Mouse (Mus musculus) cerebral cortex, adult 2 months (tissue): Measurements from ENCODE around the gene Coro2b.

ENCODE experiments used
- WGBS: fragments of 180-500 bp; shearing (Covaris S2); methylation state at CpG from one replicate; pipeline ENCODE4 v1.1.7; 2018; 5-methylcytosine and 5-hydroxymethylcytosine counted together

Coro2b gene

GRCm38 (mm10) chr9:62393531-62393930 lies 143.3 kb downstream of the Coro2b start:
- 76% methylated on average over 2 of the region's 2 CpGs for WGBS

GRCm38 (mm10) chr9:62389735-62390134 lies 147.1 kb downstream of the Coro2b start:
- WGBS, result 77% methylated on average over 9 of the region's 9 CpGs

- 93% methylated on average over 4 of the region's 4 CpGs for WGBS
Measured at GRCm38 (mm10) chr9:62385727-62386518, 150.9 kb downstream of the Coro2b start.

- 92% methylated on average over 6 of the region's 6 CpGs for WGBS
Measured at GRCm38 (mm10) chr9:62385062-62385461, 151.8 kb downstream of the Coro2b start.

GRCm38 (mm10) chr9:62382519-62383084 lies 154.2 kb downstream of the Coro2b start:
- WGBS, result 45% methylated on average over 10 of the region's 10 CpGs

- WGBS, result 60% methylated on average over 8 of the region's 8 CpGs
Measured at GRCm38 (mm10) chr9:62381402-62381913, 155.4 kb downstream of the Coro2b start.

- 84% methylated on average over 5 of the region's 5 CpGs for WGBS
Measured at GRCm38 (mm10) chr9:62380351-62380750, 156.5 kb downstream of the Coro2b start.

GRCm38 (mm10) chr9:62377897-62378296 lies 158.9 kb downstream of the Coro2b start:
- WGBS, result 57% methylated on average over 10 of the region's 10 CpGs

- WGBS, result 50% methylated on average over 3 of the region's 3 CpGs
Measured at GRCm38 (mm10) chr9:62374276-62374675, 162.6 kb downstream of the Coro2b start.

GRCm38 (mm10) chr9:62373222-62374123 lies 163.4 kb downstream of the Coro2b start:
- WGBS, result 60% methylated on average over 18 of the region's 18 CpGs

GRCm38 (mm10) chr9:62372556-62373221 lies 164.2 kb downstream of the Coro2b start:
- 72% methylated on average over 9 of the region's 9 CpGs for WGBS

GRCm38 (mm10) chr9:62371745-62372555 lies 164.9 kb downstream of the Coro2b start:
- 61% methylated on average over 16 of the region's 16 CpGs for WGBS

- 52% methylated on average over 6 of the region's 6 CpGs for WGBS
Measured at GRCm38 (mm10) chr9:62370648-62371280, 166.1 kb downstream of the Coro2b start.

- WGBS, result 64% methylated on average over 9 of the region's 9 CpGs
Measured at GRCm38 (mm10) chr9:62370186-62370585, 166.7 kb downstream of the Coro2b start.
